Mouse (Mus musculus) cortical plate, adult 2 months (tissue): ENCODE measurements at regions not wholly inside any gene's neighbourhood (a gene's known extent, or its start where the extent isn't known, plus 50 kb on each side); places are given as distances from the start of the nearest gene placed in this dataset.

Source experiments
- CTCF ChIP-seq: fragments of 200-500 bp; IDR thresholded peaks from 2 replicates; pipeline ENCODE4 v1.5.1; 2011; ENCODE audit warnings: mild to moderate bottlenecking, control low read depth, low read length; ENCODE audit not compliant: insufficient read depth; ENCODE audit errors: extremely low read depth
- POLR2A ChIP-seq: fragments of 200-500 bp; IDR thresholded peaks from 2 replicates; pipeline ENCODE4 v1.6.1; 2011; ENCODE audit warnings: mild to moderate bottlenecking, low read length, control low read depth; ENCODE audit not compliant: insufficient read depth; ENCODE audit errors: extremely low read depth

DNA sequence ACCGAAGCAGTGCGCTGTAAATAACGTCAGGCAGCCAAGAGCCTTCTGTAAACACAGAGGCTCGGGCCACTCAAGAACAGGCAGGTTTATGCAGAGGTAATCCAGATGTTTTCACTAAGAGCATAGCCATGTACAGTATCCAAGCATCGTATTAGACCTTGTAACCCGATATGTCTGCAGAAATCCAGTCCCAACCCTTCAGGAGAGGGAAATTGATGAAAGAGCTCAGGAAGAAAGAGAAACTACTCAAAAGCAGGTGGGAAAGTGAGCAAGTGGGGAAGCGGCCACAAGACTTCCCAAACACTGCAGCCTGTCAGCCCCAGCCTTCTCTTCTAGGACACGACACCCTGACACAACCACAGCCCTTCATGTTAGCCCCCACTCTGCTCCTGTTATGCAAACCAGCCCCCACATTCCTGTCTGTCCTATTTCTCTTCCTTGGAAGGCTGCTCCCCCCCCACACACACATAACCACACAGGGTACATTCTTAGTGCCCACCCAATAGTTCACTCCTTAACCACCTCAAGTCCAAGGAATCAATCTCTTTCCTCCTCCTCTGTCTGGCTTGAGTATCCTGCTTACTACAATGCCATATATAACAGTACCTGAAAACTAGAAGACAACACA lies 179.7 kb downstream of the Adamts15 start:
- TF ChIP-seq CTCF (no peak), POLR2A (no peak)
